Mouse (Mus musculus): ENCODE results near the gene Irf2bp1. TPM values are rescaled to one million over a fixed set of nuclear protein-coding genes. Genes with fewer than 3 reads are reported as not detected.

Irf2bp1 gene
- total RNA-seq, 2 experiments from 2014 or later, result 47.7 to 49.2 TPM

DNA sequence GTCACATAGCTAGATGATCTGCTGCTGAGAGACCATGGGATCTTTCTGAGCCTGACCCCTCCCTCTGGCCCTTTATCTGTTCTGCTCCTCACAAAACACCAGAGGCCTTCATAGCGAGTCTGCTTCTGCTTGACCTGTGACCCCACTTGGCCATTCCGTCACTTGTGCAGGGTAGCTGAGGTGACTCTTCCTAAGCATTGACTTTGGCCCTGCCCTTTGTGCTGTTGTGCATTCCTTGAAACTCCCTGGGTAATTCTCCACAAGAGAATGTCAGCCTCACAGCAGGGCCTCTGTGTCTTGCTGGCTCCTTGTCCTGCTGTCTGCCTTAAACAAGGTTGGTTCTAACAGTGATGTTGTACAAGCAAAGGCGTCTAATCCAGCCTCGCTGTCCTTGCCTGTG is 27.8 kb downstream of the Irf2bp1 start:
- Histone ChIP-seq H3K27ac (no peak overlapping the region), H3K4me3 (no peak overlapping the region)
- DNase-seq (ENCODE audit: extremely low spot score in 1 of 2, low spot score in 2 of 2), result no peak
- intact Hi-C loops (cut with DNase I), result no loop called here
- no peak for TF ChIP-seq CTCF (IDR thresholded peaks at IDR 0.05)

DNA sequence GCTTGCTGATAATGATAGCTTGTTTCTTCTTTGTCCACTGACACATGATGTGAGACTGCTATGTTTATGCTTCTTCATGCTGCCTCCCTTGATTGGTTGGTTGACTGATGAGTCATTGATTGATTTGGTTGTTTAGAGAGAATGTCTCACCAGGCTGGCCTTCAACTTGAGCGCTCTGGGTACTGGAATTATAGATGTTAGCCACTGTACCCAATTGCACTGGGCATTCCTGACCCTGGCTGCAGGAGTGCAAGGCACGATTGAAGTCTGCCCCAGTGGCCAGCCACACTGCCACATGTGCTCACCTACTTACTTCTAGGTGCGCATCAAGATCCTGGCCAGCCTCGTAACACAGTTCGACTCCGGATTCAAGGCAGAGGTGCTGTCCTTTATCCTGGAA is 40.8 kb downstream of the Irf2bp1 start:
- intact Hi-C loops (cut with DNase I), result no loop called here
- no peak overlapping the region for H3K4me3 ChIP-seq
- no peak for DNase-seq (ENCODE audit: extremely low spot score in 1 of 2, low spot score in 2 of 2)
- no peak overlapping the region for H3K27ac ChIP-seq
- TF ChIP-seq CTCF (IDR thresholded peaks at IDR 0.05), result no peak

DNA sequence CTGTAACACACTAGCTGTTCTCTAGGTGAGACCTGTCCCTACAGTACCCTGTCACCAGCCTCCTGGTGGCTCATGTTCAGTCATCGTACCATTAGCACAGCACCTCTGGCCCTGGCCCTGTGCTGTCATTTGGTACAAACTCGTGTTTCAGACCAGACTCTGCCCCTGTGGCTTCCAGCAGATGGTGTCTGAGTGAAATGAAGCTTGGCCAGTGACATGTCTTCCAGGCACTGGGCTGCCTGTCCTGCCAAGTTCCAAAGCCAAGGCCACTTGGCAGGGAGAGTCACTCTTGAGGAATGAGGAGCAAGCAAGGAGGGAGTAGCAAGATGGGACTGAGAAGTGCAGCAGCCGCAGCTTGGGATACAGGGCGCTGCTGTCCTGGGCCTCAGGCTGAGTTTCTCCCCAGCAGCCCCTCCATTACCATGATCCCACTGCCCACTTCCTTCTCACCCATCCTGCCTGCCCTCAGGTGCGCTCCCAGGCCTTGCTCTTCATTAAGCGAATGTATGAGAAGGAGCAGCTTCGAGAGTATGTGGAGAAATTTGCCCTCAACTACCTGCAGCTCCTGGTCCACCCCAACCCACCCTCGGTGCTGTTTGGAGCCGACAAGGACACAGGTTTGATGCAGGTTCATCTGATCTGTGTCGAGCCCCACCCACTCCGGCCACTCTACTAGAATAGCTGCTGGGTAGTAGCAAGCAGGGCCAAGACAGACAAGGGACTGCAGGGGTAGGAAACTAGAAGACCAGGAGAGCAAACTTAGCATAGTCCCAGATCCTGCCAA is 42.6 kb downstream of the Irf2bp1 start:
- no peak overlapping the region for H3K4me3 ChIP-seq
- H3K27ac ChIP-seq, result no peak overlapping the region
- TF ChIP-seq CTCF (IDR thresholded peaks at IDR 0.05), result no peak
- DNase-seq (ENCODE audit: extremely low spot score in 1 of 2, low spot score in 2 of 2), result no peak
- intact Hi-C loops (cut with DNase I), result no loop called here

DNA sequence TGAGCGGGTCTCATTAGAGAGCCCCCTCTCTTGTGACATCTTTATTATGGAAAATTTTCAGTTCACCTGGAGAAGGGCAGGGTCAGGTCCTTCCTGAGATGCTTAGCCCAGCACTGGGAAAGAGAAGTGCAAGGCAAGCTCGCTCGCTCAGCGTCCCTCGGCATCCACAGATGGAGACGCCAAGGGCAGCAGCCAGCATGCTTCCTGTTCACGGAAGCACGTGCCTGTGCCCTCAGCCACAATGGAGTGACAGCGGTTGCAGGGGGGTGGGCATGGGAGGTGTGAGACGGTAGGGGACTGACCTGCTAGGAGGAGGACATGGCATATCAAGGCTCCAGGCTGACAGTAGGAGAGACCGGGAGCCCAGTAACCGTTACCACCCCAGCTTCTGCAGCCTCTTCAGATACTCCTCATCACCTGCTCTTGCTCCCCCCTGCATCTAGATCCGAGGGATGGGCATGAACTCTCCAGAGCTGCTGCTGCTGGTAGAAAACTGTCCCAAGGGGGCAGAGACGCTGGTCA is 44.2 kb downstream of the Irf2bp1 start:
- no peak overlapping the region for H3K4me3 ChIP-seq
- H3K27ac ChIP-seq, result no peak overlapping the region
- intact Hi-C loops (cut with DNase I), result no loop called here
- TF ChIP-seq CTCF (IDR thresholded peaks at IDR 0.05), result no peak
- no peak for DNase-seq (ENCODE audit: extremely low spot score in 1 of 2, low spot score in 2 of 2)

DNA sequence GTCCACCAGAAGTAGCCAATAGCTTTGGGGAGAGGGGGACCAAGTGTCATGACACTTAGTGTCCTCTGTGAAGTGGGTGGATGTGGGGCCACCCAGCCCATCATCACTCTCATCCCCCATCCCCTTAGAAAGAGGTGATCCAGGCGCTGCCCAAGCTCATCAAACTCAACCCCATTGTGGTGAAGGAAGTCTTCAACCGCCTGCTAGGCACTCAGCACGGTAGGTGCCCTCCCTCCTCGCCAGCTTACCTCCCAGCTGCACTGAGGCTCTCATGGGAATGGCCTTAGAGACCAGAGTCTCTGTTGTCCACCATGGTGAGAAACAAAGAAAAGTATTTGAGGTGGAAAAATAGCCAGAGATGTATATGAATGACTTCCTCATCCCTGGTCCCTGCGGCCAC is 45.4 kb downstream of the Irf2bp1 start:
- intact Hi-C loops (cut with DNase I), result no loop called here
- no peak for TF ChIP-seq CTCF (IDR thresholded peaks at IDR 0.05)

DNA sequence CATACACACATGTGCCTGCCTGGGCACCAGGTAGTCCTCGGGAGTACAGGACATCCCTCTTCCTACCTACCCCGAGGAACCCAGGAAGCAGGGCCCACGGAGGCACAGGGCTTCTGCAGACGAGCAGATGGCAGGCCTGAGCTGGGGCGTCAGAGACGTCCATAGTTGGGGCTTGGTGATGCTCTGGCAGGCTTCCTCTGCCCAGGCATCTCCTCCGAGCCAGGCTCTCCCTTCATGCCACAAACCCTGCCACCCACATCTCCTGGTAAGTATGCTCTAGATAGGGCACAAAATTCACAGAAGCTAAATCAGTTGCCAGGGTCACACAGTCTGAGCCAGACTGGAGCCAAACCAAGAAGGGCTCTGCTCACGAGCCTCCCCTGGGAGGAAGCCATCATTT is 46.3 kb downstream of the Irf2bp1 start:
- intact Hi-C loops (cut with DNase I), result no loop called here
- Histone ChIP-seq H3K4me3 (no peak overlapping the region), H3K27ac (peak overlapping the region; percentile 81)
- DNase-seq (ENCODE audit: extremely low spot score in 1 of 2, low spot score in 2 of 2), result peak in 1 of 2 experiments; percentile 42
- no peak for TF ChIP-seq CTCF (IDR thresholded peaks at IDR 0.05)

More for the DNA sequence above, 45.4 kb downstream of the Irf2bp1 start:
- H3K4me3 ChIP-seq, result no peak overlapping the region
- DNase-seq (ENCODE audit: extremely low spot score in 1 of 2, low spot score in 2 of 2), result no peak
- peak overlapping the region; percentile 81; the same call in 1 of the 2 replicates for H3K27ac ChIP-seq

DNA sequence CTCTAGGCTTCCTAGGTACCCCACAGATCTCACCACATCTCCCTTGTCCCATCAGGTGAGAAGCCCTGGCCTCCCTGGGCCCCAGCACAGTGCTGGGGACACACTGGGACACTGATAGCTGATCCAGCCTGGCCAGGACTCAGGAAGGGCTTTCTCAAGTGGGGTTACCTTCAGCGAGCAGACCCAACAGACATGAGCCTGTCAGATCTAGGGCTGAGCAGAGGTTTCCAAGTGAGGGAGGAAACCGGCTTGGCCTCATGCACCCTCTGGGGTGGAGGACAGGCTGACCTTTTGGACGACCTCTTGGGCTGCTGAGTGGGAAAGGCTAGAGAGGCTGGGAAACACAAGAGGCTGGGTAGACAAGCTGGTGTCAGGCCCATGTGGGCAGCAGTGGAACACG is 47.3 kb downstream of the Irf2bp1 start:
- Histone ChIP-seq H3K27ac (peak overlapping the region; percentile 81), H3K4me3 (no peak overlapping the region)
- no peak for TF ChIP-seq CTCF (IDR thresholded peaks at IDR 0.05)
- DNase-seq (ENCODE audit: extremely low spot score in 1 of 2, low spot score in 2 of 2), result no peak
- intact Hi-C loops (cut with DNase I), result no loop called here

DNA sequence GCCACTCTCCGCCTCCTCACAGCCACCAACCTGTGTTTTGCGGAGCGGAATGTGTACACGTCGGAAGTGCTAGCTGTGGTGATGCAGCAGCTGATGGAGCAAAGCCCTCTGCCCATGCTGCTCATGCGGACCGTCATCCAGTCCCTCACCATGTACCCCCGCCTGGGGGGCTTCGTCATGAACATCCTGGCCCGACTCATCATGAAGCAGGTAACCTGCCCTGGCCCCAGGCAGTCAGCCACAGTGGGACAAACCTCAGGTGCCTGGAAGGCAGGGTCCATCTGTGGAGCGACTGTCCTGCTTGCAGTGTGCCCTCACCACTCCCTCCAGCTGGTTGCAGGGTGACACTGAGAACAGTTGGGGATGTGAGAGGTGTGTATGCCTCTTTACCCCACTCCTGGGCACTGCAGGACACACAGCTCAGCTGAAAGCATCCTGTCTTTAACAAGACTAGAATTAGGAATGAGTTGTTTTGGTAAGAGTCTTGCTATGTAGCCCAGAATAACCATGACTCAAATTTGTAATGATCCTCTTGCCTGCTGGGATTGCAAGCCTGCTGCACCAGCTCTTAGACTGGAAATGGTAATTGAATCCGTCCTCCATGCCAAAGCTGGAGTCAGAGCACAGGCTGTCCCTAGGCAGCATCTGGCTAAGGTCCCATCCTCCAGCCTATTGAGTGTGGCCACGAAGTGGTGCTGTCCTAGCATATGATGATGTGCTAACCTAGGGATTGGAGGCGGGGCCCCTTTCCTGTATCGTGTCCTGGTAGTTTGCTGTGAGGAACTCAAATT is 48.7 kb downstream of the Irf2bp1 start:
- intact Hi-C loops (cut with DNase I), result no loop called here
- H3K27ac ChIP-seq, result peak overlapping the region; percentile 81
- H3K4me3 ChIP-seq, result no peak overlapping the region
- no peak for TF ChIP-seq CTCF (IDR thresholded peaks at IDR 0.05)
- peak; percentile 47 to 58 for DNase-seq (ENCODE audit: extremely low spot score in 1 of 2, low spot score in 2 of 2)

DNA sequence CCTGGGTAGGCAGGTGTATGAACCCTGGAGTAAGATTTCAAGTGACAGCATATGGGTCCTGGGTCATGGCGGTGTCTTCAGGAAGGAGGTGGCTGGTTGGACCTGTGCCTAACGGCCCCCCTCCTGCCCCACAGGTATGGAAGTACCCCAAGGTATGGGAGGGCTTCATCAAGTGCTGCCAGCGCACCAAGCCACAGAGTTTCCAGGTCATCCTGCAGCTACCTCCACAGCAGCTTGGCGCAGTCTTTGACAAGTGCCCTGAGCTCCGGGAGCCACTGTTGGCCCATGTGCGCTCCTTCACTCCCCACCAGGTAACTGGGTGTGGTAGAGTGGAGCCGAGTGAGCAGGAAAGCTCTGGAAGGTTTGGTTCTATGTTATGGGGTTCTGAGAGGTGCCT is 49.3 kb downstream of the Irf2bp1 start:
- TF ChIP-seq CTCF (IDR thresholded peaks at IDR 0.05), result no peak
- Histone ChIP-seq H3K4me3 (no peak overlapping the region), H3K27ac (peak overlapping the region; percentile 81)
- DNase-seq (ENCODE audit: extremely low spot score in 1 of 2, low spot score in 2 of 2), result no peak
- intact Hi-C loops (cut with DNase I), result no loop called here

DNA sequence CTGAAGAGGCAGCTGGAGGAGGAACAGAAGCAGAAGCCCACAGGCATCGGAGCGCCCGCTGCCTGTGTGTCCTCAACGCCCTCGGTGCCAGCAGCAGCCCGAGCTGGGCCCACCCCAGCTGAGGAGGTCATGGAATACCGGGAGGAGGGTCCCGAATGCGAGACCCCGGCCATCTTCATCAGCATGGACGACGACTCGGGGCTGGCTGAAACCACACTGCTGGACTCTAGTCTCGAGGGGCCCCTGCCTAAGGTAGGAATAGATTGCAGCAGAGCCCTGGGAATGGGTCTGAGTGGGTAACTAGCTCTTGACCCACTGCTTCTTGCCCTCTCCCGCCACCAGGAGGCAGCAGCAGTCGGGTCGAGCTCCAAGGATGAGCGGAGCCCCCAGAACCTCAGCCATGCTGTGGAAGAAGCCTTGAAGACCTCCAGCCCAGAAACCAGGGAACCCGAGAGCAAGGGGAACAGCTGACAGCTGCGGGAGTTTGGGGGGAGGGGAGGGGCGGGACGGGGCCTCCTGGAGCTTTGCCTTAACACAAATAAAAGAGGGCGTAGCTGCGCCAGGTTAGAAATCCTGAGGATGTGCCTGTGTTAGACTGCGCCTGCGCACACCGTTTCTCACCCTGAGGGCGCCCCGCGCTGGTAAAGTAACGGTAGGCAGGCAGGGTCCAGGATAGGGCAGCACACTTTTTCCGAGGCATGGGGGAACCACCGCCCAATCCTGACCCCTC is 50.4 kb downstream of the Irf2bp1 start, which contains the start of gene Rsph6a:
Rsph6a (plus strand) TSS at position 644 of the 730 bp plus-strand sequence.
- H3K4me3 ChIP-seq, result no peak within 1 kb of the TSS
- intact Hi-C loops (cut with DNase I), result no loop called here
- TF ChIP-seq CTCF (IDR thresholded peaks at IDR 0.05), result peak; percentile 55
- peak in 1 of 2 experiments; percentile 52 for DNase-seq (ENCODE audit: extremely low spot score in 1 of 2, low spot score in 2 of 2)
- H3K27ac ChIP-seq, result peak within 1 kb of the TSS; percentile 81

DNA sequence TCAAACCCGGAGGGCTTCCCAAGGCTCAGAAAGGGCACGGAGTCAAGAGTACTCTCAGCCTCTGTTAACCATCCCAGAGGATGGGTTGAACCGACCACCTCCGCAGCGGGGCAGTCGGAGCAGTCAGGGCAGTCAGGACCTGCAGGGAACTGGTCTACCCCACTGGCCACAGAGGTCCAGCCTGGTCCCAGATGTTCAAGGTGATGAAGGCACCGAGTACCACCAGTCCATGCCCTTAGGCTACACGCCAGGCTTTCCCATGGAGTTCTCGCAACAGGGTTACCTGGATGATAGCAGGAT is 50.9 kb downstream of the Irf2bp1 start:
- H3K27ac ChIP-seq, result no peak overlapping the region
- intact Hi-C loops (cut with DNase I), result no loop called here
- H3K4me3 ChIP-seq, result no peak overlapping the region
- TF ChIP-seq CTCF (IDR thresholded peaks at IDR 0.05), result no peak
- DNase-seq (ENCODE audit: extremely low spot score in 1 of 2, low spot score in 2 of 2), result no peak

DNA sequence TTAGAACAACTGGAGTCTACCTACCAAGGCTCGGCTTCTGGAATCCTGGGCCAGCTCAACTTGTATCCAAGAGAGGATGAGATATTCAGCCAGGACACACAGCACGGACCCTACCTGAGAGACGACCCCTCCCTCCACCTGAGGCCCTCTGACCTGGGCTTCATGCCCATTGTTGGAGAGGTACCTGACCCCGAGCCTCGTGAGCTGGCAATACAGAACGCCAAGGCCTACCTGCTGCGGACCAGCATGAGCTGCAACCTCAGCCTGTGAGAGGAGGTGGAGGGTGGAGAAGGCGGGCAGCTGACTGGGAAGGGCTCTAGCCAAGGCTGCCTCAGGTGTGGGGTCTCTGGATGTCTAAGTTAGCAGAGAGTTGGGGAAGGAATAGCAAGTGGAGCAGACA is 51.3 kb downstream of the Irf2bp1 start:
- no peak for DNase-seq (ENCODE audit: extremely low spot score in 1 of 2, low spot score in 2 of 2)
- no peak overlapping the region for H3K4me3 ChIP-seq
- no peak overlapping the region for H3K27ac ChIP-seq
- intact Hi-C loops (cut with DNase I), result no loop called here
- no peak for TF ChIP-seq CTCF (IDR thresholded peaks at IDR 0.05)

Other genes starting within 250 kb of the Irf2bp1 start
- gene Psg19, start 205.5 kb upstream of the Irf2bp1 start, total RNA-seq (2021), result not detected
- gene Psg17, start 182.4 kb upstream of the Irf2bp1 start, total RNA-seq (2021), result not detected
- 1 to 10 TPM; 1.3 to 2.5 TPM for gene Mill2, start 164.1 kb upstream of the Irf2bp1 start, total RNA-seq (2021)
- 10 to 100 TPM; 18.8 to 25.6 TPM for gene Pglyrp1, start 132.7 kb upstream of the Irf2bp1 start, total RNA-seq (2021)
- gene Ccdc61, start 93.6 kb upstream of the Irf2bp1 start, total RNA-seq (2021), result 10 to 100 TPM; 10.5 to 11.0 TPM
- 10 to 100 TPM; 79.9 to 86.4 TPM for gene Nova2, start 78.2 kb upstream of the Irf2bp1 start, total RNA-seq (2021)
- gene Nanos2, start 16.6 kb upstream of the Irf2bp1 start, total RNA-seq (2021), result under 1 TPM; 0.51 to 0.86 TPM
- 10 to 100 TPM; 50.6 to 61.2 TPM for gene Mypop, start 12.8 kb upstream of the Irf2bp1 start, total RNA-seq (2021)
- not detected for gene Foxa3, start 19.5 kb downstream of the Irf2bp1 start, total RNA-seq (2021)
- 100 to 1,000 TPM; 126 to 133 TPM for gene Sympk, start 20.3 kb downstream of the Irf2bp1 start, total RNA-seq (2021)
- gene Rsph6a, start 50.6 kb downstream of the Irf2bp1 start, total RNA-seq (2021), result under 1 TPM; 0.27 to 0.30 TPM
- 100 to 1,000 TPM; 141 to 143 TPM for gene Dmwd, start 72.2 kb downstream of the Irf2bp1 start, total RNA-seq (2021)
- gene Dmpk, start 79.8 kb downstream of the Irf2bp1 start, total RNA-seq (2021), result 10 to 100 TPM; 35.2 to 50.4 TPM
- 1 to 10 TPM; 1.9 to 2.0 TPM for gene Six5, start 90.5 kb downstream of the Irf2bp1 start, total RNA-seq (2021)
- gene Gm4969, start 114.3 kb downstream of the Irf2bp1 start, total RNA-seq (2021), result under 1 TPM; 0.21 to 0.27 TPM
- gene Fbxo46, start 115.8 kb downstream of the Irf2bp1 start, total RNA-seq (2021), result 10 to 100 TPM; 13.4 to 14.3 TPM
- 10 to 100 TPM; 14.8 to 16.3 TPM for gene Qpctl, start 145.2 kb downstream of the Irf2bp1 start, total RNA-seq (2021)
- gene Snrpd2, start 145.7 kb downstream of the Irf2bp1 start, total RNA-seq (2021), result 10 to 100 TPM; 69.8 to 73.3 TPM
- gene Gipr, start 162.1 kb downstream of the Irf2bp1 start, total RNA-seq (2021), result 1 to 10 TPM; 1.8 to 1.9 TPM
- 100 to 1,000 TPM; 131 to 138 TPM for gene Eml2, start 172.4 kb downstream of the Irf2bp1 start, total RNA-seq (2021)
- 1 to 10 TPM; 2.4 to 3.8 TPM for gene Gpr4, start 208.5 kb downstream of the Irf2bp1 start, total RNA-seq (2021)
- 10 to 100 TPM; 42.7 to 46.8 TPM for gene Opa3, start 224.3 kb downstream of the Irf2bp1 start, total RNA-seq (2021)